16 mouse cellular contexts compared by ENCODE assay signal in the genomic region with DNA sequence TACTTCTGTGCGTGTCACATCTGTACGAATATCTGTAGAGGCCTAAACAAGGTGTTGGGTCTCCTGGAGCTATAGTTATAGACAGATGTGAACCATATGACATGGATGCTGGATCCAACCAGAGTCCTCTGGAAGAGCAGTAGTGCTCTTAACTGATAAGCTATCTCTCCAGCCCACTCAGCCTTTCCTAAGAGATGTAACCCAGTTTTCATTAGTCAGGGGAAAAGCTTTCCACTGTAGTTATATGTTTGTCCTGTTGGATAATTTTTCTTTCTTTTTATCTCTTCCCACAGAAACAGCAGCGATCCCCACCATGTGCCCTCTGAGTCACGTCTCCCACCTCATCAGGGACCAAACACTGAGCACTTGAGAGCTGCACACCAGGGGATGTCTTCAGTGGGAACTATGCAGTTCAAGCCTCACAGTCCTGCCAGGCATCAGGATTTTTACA. TPM values are rescaled to one million over a fixed set of nuclear protein-coding genes. Genes with fewer than 3 reads are reported as not detected.
DNase-seq lines count a peak whose midpoint lies in the region; ATAC-seq lines count a peak whose summit lies in the region.
"Had no signal": no experiment of that assay in that cellular context is flagged by ENCODE, and none has a peak within 500 bp of the region (broad histone marks: within the 10 kb centered on the region; RNA-seq: fewer than 3 reads in every experiment).

No protein-coding gene starts in this region.

- H3K9me3 ChIP-seq in kidney, embryonic 15.5 days (replicated peaks): no peaks in the 10 kb centered on the region
- H3K9me3 ChIP-seq in forebrain, embryonic 16.5 days (ENCODE audit: control insufficient read depth, low read length): no peaks in the 10 kb centered on the region
- H3K9me3 ChIP-seq: forebrain, embryonic 15.5 days; neural tube, embryonic 13.5 days had no signal

- no peaks in the 10 kb centered on the region for H3K36me3 ChIP-seq in kidney, embryonic 15.5 days
- H3K36me3 ChIP-seq in forebrain, embryonic 16.5 days (ENCODE audit: control insufficient read depth, insufficient read depth): no peaks in the 10 kb centered on the region
- H3K36me3 ChIP-seq: forebrain, embryonic 15.5 days; neural tube, embryonic 13.5 days had no signal

- no peak overlapping the region for H3K27ac ChIP-seq in kidney, embryonic 15.5 days
- no peak overlapping the region for H3K27ac ChIP-seq in forebrain, embryonic 16.5 days (ENCODE audit: low read length)
- H3K27ac ChIP-seq: forebrain, embryonic 15.5 days; hindbrain, postnatal 0 days; macrophage; neural tube, embryonic 13.5 days had no signal

- whole genome bisulfite sequencing in kidney, embryonic 15.5 days: 77% methylated on average over 4 of the region's 4 CpGs
- WGBS in forebrain, embryonic 16.5 days: 93% methylated on average over 4 of the region's 4 CpGs

- H3K9ac ChIP-seq in kidney, embryonic 15.5 days: no peak overlapping the region
- no peak overlapping the region for H3K9ac ChIP-seq in forebrain, embryonic 16.5 days (replicated peaks; ENCODE audit: low read depth, low read length)
- H3K9ac ChIP-seq: forebrain, embryonic 15.5 days; neural tube, embryonic 13.5 days had no signal

- H3K4me1 ChIP-seq in kidney, embryonic 15.5 days: no peaks in the 10 kb centered on the region
- H3K4me1 ChIP-seq in forebrain, embryonic 16.5 days (replicated peaks; ENCODE audit: control insufficient read depth, insufficient read depth, low read length): no peaks in the 10 kb centered on the region
- H3K4me1 ChIP-seq: forebrain, embryonic 15.5 days; neural tube, embryonic 13.5 days had no signal

- no peak overlapping the region for H3K4me3 ChIP-seq in kidney, embryonic 15.5 days (replicated peaks)
- H3K4me3 ChIP-seq in forebrain, embryonic 16.5 days (replicated peaks; ENCODE audit: low read length): no peak overlapping the region
- H3K4me3 ChIP-seq: forebrain, embryonic 15.5 days; neural tube, embryonic 13.5 days had no signal

- peak; percentile 83 for ATAC-seq in kidney, embryonic 15.5 days (replicated peaks; ENCODE audit: low FRiP score)
- ATAC-seq in erythroid progenitor cell, adult 5-6 weeks (replicated peaks; ENCODE audit: low FRiP score, poor library complexity, severe bottlenecking): peak; percentile 92
- ATAC-seq in megakaryocyte, adult 5-6 weeks (ENCODE audit: poor library complexity, severe bottlenecking): peak; percentile 29; the same call in 1 of the 2 replicates
- ATAC-seq in forebrain, embryonic 16.5 days: no peak
- ATAC-seq: CD4-positive, CD25-positive, alpha-beta regulatory T cell, adult 4 months; forebrain, embryonic 15.5 days; hindbrain, postnatal 0 days; Patski had no signal

- no peak for DNase-seq in kidney, adult 18-20 months
- DNase-seq in MEL-GATA-1-ER (ENCODE audit: extremely low read depth, low read depth): peak; percentile 49
- no peak for DNase-seq in right cerebral cortex, postnatal 10 days (ENCODE audit: low spot score in 2 of 2)
- no peak for DNase-seq in thymus, postnatal 0 days (ENCODE audit: low spot score)
- DNase-seq: gastrocnemius, postnatal 36 days; heart, postnatal 10 days had no signal

- no peak overlapping the region for H3K4me2 ChIP-seq in kidney, embryonic 15.5 days
- H3K4me2 ChIP-seq in forebrain, embryonic 16.5 days (ENCODE audit: low read length): no peak overlapping the region
- H3K4me2 ChIP-seq: forebrain, embryonic 15.5 days; neural tube, embryonic 13.5 days had no signal

- H3K27me3 ChIP-seq in kidney, embryonic 15.5 days: no peaks in the 10 kb centered on the region
- no peaks in the 10 kb centered on the region for H3K27me3 ChIP-seq in forebrain, embryonic 16.5 days (replicated peaks; ENCODE audit: control insufficient read depth, insufficient read depth, low read length)
- H3K27me3 ChIP-seq: forebrain, embryonic 15.5 days; neural tube, embryonic 13.5 days; Patski had no signal

RNA-seq across cellular contexts. Expression of a gene that starts 17.1 kb away (rescaled TPM):
- polyA plus RNA-seq in kidney, embryonic 15.5 days (2015; fragmentation: Nextera tagmentation; extraction: Ambion mirVana): 0.30 and 0.52 TPM in 2 replicates
- total RNA-seq in erythroid progenitor cell, adult 5-6 weeks (2015; ENCODE audit: low replicate concordance): 2.1 TPM in 1 of 2 replicates, not detected in the other
- total RNA-seq in erythroid progenitor cell, adult 5-6 weeks (2017; ENCODE audit: low replicate concordance): 0.15 TPM in 1 of 2 replicates, not detected in the other
- 0.89 and 1.9 TPM in 2 replicates for total RNA-seq in megakaryocyte, adult 5-6 weeks (2015)
- total RNA-seq in megakaryocyte, adult 5-6 weeks (2017): 0.51 and 0.57 TPM in 2 replicates
- polyA plus RNA-seq in forebrain, embryonic 16.5 days (2015; fragmentation: Nextera tagmentation; extraction: Ambion mirVana): 0.24 and 0.35 TPM in 2 replicates
- polyA plus RNA-seq in thymus, postnatal 0 days (2015; fragmentation: Nextera tagmentation; extraction: Ambion mirVana): 0.56 and 0.76 TPM in 2 replicates
- total RNA-seq: gastrocnemius, postnatal 36 days had no signal
- polyA plus RNA-seq: Patski had no signal
